Mouse (Mus musculus) gastrocnemius, adult 2 months (tissue): ENCODE results near the gene Abca6. TPM values are rescaled to one million over a fixed set of nuclear protein-coding genes. Genes with fewer than 3 reads are reported as not detected.

ENCODE experiments used
- DNase-seq: peaks from one replicate; pipeline ENCODE4 v3.0.0; 2022
- H3K27ac ChIP-seq: fragments of 200-600 bp; 2 replicates; pipeline ENCODE4 v1.8.1; 2022; ENCODE audit warnings: mild to moderate bottlenecking
- H3K4me3 ChIP-seq: fragments of 200-600 bp; 2 replicates; pipeline ENCODE4 v1.8.1; 2022; ENCODE audit warnings: mild to moderate bottlenecking, moderate library complexity
- CTCF ChIP-seq: fragments of 200-600 bp; IDR thresholded peaks from 2 replicates; pipeline ENCODE4 v1.8.1; 2022; ENCODE audit warnings: antibody characterized with exemption, mild to moderate bottlenecking, moderate library complexity
- intact Hi-C: fragments of 180-260 bp; cut with DNase I; formaldehyde crosslinking; loops from one replicate; pipeline ENCODE4 v1.15.1; 2025
- total RNA-seq, 2 experiments: library from RNA; stranded (reverse); gene quantifications; 2 replicates each; pipeline ENCODE4 v1.2.3; 2021

The Abca6 gene
- total RNA-seq, 2 experiments from 2014 or later = 3.1 to 3.3 TPM

- peak within 1 kb of the TSS; percentile 84 for H3K27ac ChIP-seq
- DNase-seq = peak; percentile 46
- intact Hi-C loops = no loop called here
- H3K4me3 ChIP-seq = peak within 1 kb of the TSS; percentile 66
- no peak for TF ChIP-seq CTCF
These were observed 83.9 kb downstream of the Abca6 start, which contains the start of gene Abca9 for GRCm38 (mm10) chr11:110167459-110168251. Abca9 (minus strand) TSS chr11:110168196.

GRCm38 (mm10) chr11:110165822-110166221, 85.8 kb downstream of the Abca6 start:
- DNase-seq = no peak
- TF ChIP-seq CTCF = no peak
- Histone ChIP-seq H3K27ac (peak overlapping the region; percentile 84), H3K4me3 (peak overlapping the region; percentile 66)
- intact Hi-C loops = no loop called here

GRCm38 (mm10) chr11:110165409-110165808, 86.2 kb downstream of the Abca6 start:
- Histone ChIP-seq H3K27ac (peak overlapping the region; percentile 84), H3K4me3 (peak overlapping the region; percentile 66)
- TF ChIP-seq CTCF = no peak
- intact Hi-C loops = no loop called here
- no peak for DNase-seq

- DNase-seq = no peak
- peak overlapping the region; percentile 41 for H3K27ac ChIP-seq
- TF ChIP-seq CTCF = no peak
- intact Hi-C loops = no loop called here
- no peak overlapping the region for H3K4me3 ChIP-seq
These were observed 94.5 kb downstream of the Abca6 start for GRCm38 (mm10) chr11:110157059-110157458.

GRCm38 (mm10) chr11:110155985-110156384, 95.6 kb downstream of the Abca6 start:
- Histone ChIP-seq H3K27ac (no peak overlapping the region), H3K4me3 (no peak overlapping the region)
- intact Hi-C loops = no loop called here
- TF ChIP-seq CTCF = no peak
- DNase-seq = no peak

GRCm38 (mm10) chr11:110147640-110148039, 103.9 kb downstream of the Abca6 start:
- intact Hi-C loops = no loop called here
- Histone ChIP-seq H3K27ac (no peak overlapping the region), H3K4me3 (no peak overlapping the region)
- no peak for DNase-seq
- TF ChIP-seq CTCF = no peak

- no peak for DNase-seq
- H3K27ac ChIP-seq = no peak overlapping the region
- no peak for TF ChIP-seq CTCF
- intact Hi-C loops = no loop called here
- H3K4me3 ChIP-seq = no peak overlapping the region
These were observed 106.2 kb downstream of the Abca6 start for GRCm38 (mm10) chr11:110145421-110145820.

- TF ChIP-seq CTCF = no peak
- intact Hi-C loops = no loop called here
- H3K4me3 ChIP-seq = no peak overlapping the region
- no peak overlapping the region for H3K27ac ChIP-seq
- DNase-seq = no peak
These were observed 120.8 kb downstream of the Abca6 start for GRCm38 (mm10) chr11:110130760-110131159.

Other genes with a start within 250 kb of the Abca6 start
- gene Abca8a, start 155.8 kb downstream of the Abca6 start, total RNA-seq = 10 to 100 TPM; 37.7 to 44.9 TPM
- 10 to 100 TPM in 1 of 2 experiments, 1 to 10 TPM in 1; 7.4 to 13.2 TPM for gene Abca9, start 83.6 kb downstream of the Abca6 start, total RNA-seq
- 10 to 100 TPM; 12.2 to 12.9 TPM for gene Abca5, start 85.9 kb upstream of the Abca6 start, total RNA-seq
- 10 to 100 TPM; 38.0 to 50.1 TPM for gene Map2k6, start 147.3 kb upstream of the Abca6 start, total RNA-seq